Mouse (Mus musculus): ENCODE data around the gene 4930426L09Rik.

4930426L09Rik gene

DNA sequence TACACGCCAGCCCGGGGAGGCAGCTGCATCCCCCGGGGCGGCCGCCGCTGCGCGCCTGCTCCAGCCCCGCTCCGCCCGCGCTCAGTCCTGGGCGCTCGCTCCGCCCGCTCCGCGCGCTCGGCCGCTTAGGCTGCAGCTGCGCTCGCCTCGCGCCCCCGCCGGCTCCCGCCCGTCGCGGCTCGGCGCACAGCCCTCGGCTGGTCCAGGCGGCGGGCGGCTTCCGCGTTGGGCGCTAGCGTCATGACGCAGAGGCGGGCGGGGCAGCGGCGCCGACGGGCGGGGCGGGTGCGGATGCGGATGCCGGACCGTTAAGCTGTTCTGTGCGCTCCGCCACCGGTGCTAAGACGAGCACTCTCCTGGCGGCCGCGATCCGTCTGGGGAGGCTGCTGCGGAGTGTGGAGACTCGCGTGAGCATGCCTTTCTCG is at the start of gene 4930426L09Rik, which contains the start of gene Pip4k2a:
4930426L09Rik (plus strand) TSS at position 290 of the 425 bp plus-strand sequence.
Pip4k2a (minus strand) TSS at position 73 of the 425 bp plus-strand sequence.
- peak; percentile 93 to 95 for DNase-seq

DNA sequence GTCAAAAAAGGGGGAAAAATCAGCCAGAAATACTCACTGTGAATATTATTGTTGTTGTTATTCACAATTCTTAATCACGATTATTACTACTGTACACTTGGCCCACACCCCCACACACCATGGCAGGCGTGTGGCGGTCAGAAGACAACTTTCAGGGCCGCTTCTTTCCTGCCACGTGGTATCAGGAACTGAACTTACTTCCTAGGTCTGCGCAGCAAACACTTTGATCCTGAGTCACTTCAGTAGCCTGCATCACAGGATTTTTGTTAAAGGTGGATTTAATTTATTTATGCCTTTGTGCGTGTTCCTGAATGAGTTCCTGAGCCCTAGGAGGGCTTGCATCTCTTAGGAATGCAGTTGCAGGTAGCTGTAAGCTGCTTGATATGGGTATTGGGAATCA is 49.4 kb upstream of the 4930426L09Rik start:
- no peak for DNase-seq

DNA sequence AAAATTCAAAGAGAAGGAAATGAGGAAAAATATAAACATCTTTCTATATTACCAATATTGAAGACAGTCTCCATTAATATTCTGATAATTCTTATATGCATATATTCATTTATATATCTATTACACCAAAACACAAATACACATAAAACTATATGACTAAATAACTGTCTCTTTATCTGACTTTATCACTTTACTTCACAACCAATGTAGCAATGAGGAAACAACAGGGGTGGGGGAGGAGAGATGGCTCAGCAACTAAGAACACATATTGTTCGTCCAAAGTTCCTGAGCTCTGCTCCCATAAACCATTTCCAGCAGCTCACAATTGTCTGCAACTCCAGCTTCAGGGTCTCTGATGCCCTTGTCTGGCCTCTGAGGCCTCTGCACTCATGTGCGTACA is 47.4 kb upstream of the 4930426L09Rik start:
- no peak for DNase-seq

DNA sequence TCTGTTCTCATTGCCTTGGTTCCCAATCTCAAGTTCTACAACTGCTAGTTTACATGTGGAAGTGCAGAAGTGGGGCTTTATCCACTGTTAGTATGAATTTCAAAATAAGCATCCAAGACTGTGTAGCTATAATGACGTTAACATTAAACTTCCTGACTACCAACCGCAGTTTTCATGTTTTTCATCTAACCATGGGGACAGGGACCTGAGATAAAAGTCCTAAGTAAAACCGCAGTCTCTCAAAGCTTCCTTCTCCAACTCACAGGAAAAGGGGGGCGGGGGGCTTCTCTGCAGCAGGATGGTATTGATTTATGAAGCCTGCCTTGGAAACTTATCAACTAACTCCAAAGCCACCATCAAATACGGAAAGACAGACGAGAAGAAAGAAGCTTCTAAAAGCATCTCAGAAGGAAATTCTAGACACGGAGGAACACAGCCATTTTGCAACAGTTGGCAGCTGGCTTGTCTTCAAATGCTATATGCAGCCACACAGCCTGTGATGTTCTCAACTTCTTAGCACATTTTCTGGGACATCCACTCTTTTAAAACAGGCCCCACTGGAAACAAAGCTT is 46.0 kb upstream of the 4930426L09Rik start:
- no peak for DNase-seq

DNA sequence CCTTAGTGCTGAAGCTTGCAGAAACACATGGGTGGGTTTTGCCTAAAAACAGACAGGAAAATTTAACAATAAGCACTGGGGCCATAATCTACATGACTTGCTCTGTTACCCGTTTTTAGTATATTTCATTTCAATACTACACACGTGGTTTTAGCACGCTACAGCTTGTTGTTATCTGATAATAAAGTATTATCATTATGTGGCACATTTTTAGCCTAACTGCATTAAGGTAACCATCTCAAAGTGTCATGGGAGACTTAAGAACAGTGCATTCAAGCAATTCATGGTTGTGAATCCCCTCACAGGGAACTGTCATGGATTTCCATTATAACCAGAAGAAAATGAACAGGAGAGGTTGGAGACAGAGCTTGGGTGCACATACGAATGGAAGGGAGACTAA is 43.7 kb upstream of the 4930426L09Rik start:
- DNase-seq = no peak

DNA sequence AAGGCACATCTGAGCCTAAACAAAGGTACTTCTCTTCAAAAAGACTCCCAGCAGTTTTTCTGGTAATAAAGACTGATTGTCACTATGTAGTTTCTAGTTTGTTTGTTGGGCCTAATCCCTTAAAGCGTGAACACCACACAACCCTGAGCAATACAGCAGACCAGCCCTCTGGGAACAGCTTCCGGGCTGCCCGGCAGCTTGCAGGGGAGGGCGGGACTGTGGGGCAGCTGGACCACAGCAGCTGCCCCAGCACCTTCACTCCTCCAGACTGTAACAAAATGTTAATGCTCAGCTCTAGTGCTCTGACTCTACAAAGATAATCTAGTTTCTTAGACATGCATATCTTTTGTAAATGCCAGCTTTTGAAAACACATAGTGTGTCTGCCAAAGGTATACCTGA is 43.1 kb upstream of the 4930426L09Rik start:
- DNase-seq = no peak

DNA sequence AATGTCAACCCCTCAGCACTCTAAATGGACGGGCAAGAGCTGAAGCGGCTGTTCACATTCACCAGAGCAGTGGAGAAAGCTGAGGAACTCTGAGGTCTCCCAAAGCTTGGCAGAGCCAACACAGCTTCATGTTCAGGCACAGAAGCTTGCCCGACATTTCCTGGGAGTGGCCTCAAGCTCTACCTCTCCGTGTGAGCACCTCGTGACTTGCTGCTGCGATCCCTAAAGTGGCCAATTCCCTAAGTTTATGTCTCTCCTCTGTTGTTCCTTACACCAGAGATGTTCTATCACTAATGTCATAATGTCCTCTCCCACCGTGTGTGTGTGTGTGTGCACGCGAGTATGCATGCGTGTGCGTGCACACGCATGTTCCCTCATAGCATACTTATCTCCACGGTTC is 42.5 kb upstream of the 4930426L09Rik start:
- DNase-seq = no peak

DNA sequence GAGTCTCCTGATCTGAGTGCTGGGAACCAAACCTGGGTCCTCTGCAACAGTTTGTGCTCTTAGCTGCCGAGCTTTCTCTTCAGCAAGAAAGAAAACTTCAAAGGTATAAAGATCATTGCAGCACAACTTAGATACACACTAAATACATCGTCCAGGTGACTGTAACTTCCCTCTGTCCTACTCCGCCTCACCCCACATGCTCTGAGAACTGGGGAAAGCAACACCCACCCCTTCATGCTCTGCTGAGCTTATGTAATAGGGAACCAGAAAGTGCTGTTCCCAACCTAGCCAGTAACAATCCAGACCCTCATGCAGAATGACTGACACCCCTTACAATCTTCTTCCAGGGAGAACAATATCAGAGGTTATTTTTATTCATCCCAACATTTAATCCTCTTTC is 41.7 kb upstream of the 4930426L09Rik start:
- no peak for DNase-seq

DNA sequence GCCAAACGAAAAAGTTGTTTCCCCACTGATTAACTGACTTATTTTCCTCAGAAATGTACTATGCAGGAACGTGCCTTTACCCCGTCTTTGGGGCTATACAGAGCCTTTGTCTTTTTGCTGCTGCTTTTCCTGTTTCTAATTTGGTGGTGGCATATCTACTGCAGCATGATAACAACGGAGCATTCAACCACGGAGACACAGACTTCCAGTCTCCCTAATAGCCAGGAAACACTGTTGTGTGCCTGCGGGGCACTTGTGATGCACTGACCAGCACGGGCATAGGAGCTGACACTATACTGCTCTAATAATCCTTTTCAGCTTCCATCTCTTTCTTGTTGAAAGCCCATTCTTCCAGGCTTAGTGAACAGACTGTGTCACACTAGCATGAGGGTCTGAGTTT is 41.2 kb upstream of the 4930426L09Rik start:
- no peak for DNase-seq

DNA sequence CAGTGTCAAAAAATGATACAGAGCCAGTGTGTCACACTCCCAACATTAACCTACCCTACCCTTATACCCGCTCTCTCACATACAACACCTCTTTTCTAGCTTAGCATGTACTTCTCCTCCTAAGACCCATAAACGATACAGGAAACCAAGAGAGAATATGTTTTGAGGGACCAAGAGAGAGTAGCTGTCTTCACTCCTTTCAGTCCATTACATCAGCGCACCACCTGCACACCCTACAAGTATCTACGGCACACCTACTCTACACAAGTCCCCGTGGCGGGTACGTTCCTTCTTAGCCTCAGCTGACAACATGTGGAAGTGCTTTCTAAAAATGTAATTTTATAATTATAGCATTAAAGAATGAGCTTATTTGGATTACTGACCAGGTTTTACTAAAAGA is 40.7 kb upstream of the 4930426L09Rik start:
- no peak for DNase-seq

DNA sequence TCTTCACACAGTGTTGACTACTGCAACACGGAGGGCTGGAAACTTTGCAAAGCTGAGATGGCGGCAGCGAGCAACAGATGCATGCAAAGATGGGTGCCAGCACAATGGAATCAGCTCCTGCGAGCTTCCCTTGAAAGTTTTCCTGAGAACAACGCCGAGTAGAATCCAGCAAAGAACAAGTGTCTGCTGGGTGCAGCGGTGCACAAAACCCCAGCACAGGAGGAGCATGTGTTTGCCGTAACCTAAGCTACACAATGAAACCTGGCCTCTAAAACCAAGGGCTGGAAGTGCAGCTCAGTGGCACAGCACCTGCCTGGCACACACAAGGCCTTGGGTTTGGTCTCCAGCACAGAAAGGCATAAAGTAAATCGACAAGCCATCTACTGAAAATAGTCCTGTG is 40.1 kb upstream of the 4930426L09Rik start:
- no peak for DNase-seq

DNA sequence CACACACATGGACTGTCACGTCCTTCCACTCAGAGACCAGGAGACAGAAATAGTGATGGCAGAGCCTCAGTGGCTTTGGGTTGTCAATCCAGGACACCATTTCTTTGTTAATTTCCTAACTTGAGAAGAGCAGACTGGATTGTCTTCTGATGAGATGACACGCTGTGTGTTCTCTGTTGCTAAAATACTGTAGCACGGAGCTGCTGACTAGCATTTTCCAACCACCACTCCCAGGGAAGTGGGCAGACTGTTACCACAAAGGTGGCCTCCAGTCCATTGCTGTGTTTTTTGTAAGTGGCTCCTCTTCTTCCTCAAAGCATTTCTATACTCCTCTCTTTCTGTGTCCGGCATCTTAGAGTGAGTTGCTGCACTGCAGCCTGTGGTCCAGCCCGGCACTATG is 39.6 kb upstream of the 4930426L09Rik start:
- DNase-seq = no peak

DNA sequence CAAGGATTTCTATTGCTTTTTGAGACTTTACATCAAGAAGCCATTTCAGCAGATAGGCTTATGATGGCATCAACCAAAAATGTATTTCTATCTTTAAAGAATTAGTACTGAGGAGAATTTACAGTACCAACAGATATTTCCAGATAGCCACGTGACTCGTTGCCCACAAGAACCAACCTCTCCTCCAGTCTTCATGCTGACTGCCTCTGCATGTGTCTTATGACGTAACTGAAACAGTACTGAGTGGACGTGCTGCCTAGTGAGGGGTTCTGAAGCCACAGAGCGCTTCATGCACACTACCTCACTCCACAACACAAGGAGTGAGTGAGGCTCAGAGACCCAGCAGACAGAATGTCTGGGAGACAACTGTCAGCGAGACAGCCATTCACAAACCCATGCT is 39.1 kb upstream of the 4930426L09Rik start:
- no peak for DNase-seq

DNA sequence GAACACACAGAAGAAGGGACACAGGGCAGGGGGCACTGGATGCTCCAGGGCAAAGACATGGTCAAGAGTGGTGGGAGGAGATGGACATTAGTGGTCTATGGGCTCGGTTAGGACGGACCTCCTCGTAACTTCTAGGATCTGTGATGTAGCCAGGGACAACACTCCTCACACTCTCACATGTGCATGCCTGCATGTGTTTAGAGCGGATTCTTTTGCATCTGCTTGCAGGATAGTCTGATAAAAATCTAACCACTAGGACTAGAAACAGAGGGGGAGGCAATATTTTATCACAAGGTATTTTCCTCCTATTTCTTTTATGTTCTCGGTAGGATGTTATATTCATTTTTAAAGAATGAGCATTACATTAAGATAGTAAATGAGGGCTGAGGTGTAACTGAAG is 38.6 kb upstream of the 4930426L09Rik start:
- no peak for DNase-seq

DNA sequence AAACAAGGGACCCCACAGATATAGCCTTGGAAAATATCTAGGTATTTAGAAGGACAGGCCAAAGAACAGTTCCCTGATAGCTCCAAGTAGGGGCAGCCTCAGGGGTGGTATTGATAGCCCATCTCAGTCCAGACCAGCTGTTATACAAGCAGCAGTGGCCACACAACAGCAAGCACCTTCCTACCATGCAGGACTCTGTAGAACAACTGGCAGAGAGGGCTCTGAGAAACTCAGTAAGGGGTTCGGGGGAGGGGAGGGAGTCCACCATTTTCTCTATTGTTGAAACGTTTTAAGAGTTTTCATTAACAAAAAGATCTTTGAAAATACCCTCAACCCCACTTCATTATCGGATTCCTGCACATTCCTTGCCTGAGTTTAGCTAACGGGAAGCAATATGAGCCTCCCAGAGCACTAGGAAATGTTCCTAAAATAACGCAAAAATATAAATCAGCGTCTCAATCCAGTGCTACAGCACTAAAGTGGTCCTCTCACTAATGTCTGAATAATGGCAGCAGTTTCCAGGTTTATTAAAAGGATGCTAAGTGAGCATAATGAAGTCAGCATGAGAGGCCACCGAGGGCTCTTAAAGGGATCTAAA is 37.7 kb upstream of the 4930426L09Rik start:
- no peak for DNase-seq

DNA sequence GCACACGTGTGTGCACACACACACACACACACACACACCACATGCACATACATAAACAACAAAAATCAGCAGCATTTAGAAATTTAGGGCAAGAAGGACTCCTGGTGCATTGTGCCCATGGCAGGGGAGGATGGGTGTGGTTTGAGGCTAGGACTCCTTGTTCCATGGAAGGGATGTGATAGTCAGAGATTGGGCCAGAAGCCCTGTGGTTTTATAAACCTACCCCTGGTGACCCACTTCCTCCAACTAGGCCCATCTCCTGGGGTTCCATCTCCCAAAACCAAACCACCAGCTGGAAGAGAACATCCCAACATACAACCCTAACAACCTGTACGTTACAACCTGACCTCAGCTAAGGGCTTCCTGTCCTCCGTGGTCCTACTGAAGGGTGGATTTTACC is 35.6 kb upstream of the 4930426L09Rik start:
- DNase-seq = no peak

DNA sequence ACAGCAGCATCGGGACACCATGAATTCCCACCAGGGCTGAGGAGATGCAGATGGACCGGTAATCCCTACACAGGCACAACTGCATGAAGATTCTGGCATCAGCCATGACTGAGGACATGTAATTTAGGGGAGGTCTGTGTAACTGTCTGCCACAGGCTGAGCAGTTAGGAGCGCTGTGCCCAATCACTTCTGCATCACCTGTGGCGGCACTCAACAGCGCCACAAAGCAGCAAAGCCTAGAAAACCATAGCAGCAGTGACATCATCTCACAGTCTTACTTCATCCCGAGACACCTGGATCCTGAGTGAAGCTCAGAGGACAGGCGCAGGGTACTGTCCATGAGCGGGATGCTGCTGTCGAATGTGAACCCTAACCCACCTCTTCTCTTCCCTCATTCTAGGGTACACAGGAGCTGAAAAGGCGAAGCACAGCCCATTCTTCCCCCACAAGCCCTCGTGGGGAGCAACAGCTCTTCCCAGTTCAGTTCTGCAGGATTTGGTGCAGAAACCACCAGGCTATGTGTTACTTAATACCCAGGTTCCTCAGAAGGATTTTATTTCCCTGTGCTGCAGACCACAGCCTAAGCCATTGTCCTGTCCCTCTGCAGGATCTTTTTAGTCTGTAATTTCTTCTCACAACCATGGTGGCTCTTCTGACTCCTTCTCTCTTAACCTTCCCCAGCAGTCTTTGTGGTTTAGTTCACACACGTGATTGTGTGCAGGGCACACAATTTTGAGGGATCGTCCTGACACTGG is 34.7 kb upstream of the 4930426L09Rik start:
- no peak for DNase-seq

DNA sequence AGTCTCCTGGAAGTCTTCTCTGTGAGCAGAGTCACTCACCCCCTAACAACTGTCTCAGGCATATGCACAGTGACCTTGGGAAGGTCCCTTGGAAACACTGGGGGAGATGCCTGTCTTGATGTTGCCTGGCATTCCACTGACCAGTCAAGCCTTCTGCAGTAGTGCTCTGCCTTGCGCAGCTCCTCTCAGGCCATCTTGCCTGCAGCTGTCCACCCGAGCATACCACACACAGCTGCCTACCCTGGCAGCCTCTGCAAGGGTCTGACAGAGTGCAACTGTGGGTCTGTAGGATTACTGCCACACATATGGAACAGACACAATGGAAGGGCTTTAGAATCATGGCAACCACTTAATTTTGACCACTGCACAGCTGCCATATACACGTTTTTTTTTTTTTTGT is 33.0 kb upstream of the 4930426L09Rik start:
- DNase-seq = no peak

DNA sequence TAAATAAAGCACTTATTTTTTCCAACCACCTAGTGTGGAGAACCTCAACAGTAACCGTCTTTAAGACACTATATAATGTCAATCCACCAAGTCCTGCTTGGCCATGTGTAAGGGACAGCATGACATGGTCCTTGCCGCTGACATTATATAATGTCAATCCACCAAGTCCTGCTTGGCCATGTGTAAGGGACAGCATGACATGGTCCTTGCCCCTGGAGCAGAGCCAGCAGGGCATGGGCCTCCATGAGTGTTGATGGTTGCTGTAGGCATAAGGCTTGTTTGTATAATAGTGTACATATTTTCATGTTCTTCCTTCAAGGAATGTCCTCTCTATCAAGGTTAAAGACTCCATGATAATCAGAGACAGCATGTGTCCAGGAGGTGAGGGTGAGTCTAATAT is 32.2 kb upstream of the 4930426L09Rik start:
- DNase-seq = no peak

DNA sequence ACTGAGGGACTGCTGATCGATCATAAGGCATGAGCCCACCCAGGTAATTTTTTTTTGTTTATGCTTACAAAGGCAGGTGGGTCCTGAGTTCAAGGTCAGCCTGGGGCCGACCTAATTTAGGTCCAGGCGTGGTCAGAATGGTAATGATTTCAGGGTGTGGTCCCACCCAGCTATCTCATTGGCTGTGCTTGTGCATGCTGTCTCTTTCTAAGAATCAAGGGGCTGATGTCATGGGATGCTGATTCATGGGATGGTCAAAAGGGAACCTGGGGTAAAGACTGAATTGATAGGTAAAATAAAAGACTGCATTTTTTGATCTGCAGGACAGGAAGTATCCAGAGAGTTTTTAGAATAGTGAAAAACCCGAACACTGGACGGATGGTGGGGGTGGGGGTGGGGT is 31.6 kb upstream of the 4930426L09Rik start:
- no peak for DNase-seq

DNA sequence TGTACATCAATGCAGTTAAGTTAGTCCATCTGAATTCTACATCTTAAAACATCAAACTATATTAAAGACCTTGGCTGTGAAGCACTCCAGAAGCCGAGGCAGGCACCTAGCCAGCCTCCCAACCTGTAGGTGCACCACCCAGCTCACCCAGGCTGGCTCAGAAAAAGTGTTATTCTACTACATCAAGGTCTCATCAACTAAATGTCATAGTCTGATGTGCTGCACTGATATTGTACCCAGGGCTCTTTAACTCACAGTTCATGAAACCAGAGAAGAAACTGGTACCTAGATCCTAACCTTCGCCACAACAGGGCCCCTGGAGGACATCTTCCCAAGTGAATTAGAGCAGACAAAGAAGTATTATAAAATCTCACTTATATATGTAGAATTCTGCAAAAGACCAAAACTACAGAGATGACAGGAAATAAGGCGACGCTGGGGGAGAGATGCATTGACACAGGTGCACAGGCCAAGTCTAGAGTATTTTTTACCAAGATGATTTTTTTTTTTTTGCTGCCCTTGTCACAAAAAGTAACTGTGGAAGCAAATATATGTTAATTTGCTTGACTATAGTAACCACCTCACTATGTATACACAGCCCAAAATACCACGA is 30.6 kb upstream of the 4930426L09Rik start:
- DNase-seq = no peak

DNA sequence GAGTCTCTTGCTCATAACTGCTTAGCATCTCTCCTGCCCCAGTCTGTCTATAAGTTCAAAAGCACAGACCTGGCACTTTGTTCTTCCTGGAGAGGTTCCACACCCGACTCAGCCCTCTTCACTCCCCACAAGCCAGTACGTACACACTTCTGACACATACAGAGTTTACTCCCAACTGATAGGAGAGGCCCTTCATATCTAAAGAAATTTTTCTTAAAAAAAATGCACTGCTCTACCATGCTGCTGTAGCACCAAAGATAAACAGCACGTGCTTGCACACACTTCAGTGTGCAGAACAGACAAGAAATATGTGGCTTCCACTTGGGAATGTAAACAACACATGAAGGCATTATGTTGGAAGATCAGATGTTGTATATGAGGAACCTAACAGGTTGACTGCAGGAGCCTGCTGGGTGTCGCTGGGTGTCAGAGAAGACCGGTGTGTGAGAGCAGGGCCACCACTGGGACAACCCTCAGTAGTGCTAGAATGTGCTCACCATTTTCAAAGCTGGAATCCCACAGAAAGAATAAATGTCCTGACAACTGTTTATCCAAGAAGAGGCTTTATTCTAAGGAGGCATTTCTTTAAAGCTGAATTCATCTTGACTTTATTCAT is 29.0 kb upstream of the 4930426L09Rik start:
- DNase-seq = no peak

DNA sequence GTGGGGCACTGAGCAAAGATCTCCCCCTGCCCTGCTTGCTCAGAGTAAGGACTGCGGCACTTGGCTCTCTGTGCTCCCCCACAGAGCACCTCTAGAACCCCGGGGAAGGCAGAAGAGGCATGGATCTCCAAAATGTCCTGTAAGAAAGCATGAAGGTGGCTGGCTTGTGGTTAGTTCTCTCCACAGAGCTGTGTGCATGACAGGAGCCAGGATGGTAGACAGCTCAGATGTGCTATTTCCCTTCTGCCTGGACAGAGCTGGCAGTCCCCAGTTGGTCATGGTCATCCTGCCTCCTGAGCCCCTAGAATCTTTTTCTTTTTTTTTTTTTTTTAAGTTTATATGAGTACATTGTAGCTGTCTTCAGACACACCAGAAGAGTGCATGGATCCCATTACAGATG is 27.7 kb upstream of the 4930426L09Rik start:
- no peak for DNase-seq
